Mouse (Mus musculus): Measurements from ENCODE around the gene Msh6.

- no peak for TF ChIP-seq ZC3H11A (IDR thresholded peaks at IDR 0.05; ENCODE audit: borderline replicate concordance, low read depth, low read length)
- TF ChIP-seq CHD2 (IDR thresholded peaks at IDR 0.05; ENCODE audit: low read depth, low read length) = no peak
- TF ChIP-seq HCFC1 (IDR thresholded peaks at IDR 0.05; ENCODE audit: borderline replicate concordance, insufficient read depth, low read length) = no peak
- TF ChIP-seq ZNF384 (IDR thresholded peaks at IDR 0.05; ENCODE audit: low read depth, low read length) = no peak
Measured at GRCm38 (mm10) chr17:87972856-87973255, 2.0 kb upstream of the Msh6 start.
